Mouse (Mus musculus) liver, adult 10 weeks (tissue): ENCODE measurements around the gene Gm20931. TPM values are rescaled to one million over a fixed set of nuclear protein-coding genes. Genes with fewer than 3 reads are reported as not detected.

Source experiments
- polyA plus RNA-seq: library from polyadenylated mRNA; stranded (reverse); fragments of 350-450 nt; fragmentation: Illumina TruSeq; extraction: RNeasy Lipid Tissue Mini Kit (QIAGEN cat#74804); gene quantifications from one replicate; pipeline ENCODE4 v1.2.3, GENCODE M21; 2014; ENCODE audit warnings: low read depth, low replicate concordance

The Gm20931 gene
- not detected for polyA plus RNA-seq

GRCm38 (mm10) chrY:55213420-55213819, at the start of gene Gm20931:
Gm20931 (plus strand) TSS chrY:55213720.

